Mouse (Mus musculus): ENCODE results near the gene B9d1. TPM values are rescaled to one million over a fixed set of nuclear protein-coding genes. Genes with fewer than 3 reads are reported as not detected.

The B9d1 gene
- polyA plus RNA-seq, 1 experiment from 2014 or later: 32.9 TPM

- no peaks in the 10 kb centered on the region for H3K9me3 ChIP-seq (replicated peaks; ENCODE audit: low read length)
- TF ChIP-seq CTCF (IDR thresholded peaks at IDR 0.05; ENCODE audit: low read depth): no peak
- no peak overlapping the region for H3K4me2 ChIP-seq (ENCODE audit: low read length)
- H3K9ac ChIP-seq (ENCODE audit: low read depth, low read length): no peak overlapping the region
- WGBS: 81% methylated on average over 2 of the region's 2 CpGs
- no peak for DNase-seq (ENCODE audit: low spot score)
- no peak for ATAC-seq (replicated peaks; ENCODE audit: low FRiP score, low read depth)
- no peak overlapping the region for H3K4me3 ChIP-seq (replicated peaks; ENCODE audit: low read depth, low read length)
- 0 out of 2 replicates have a peak, but pooled peaks cover 13% of the 10 kb centered on the region for H3K36me3 ChIP-seq (ENCODE audit: insufficient read depth, low read length)
- H3K27me3 ChIP-seq (ENCODE audit: insufficient read depth, low read length): no peaks in the 10 kb centered on the region
- no peak overlapping the region for H3K27ac ChIP-seq
- no peaks in the 10 kb centered on the region for H3K4me1 ChIP-seq (replicated peaks; ENCODE audit: insufficient read depth, low read length)
Measured at GRCm38 (mm10) chr11:61545586-61545985, 40.6 kb downstream of the B9d1 start.

GRCm38 (mm10) chr11:61546452-61546851 is 41.5 kb downstream of the B9d1 start:
- no peak for TF ChIP-seq CTCF (IDR thresholded peaks at IDR 0.05; ENCODE audit: low read depth)
- Histone ChIP-seq H3K36me3 (ENCODE audit: insufficient read depth, low read length) (0 out of 2 replicates have a peak, but pooled peaks cover 13% of the 10 kb centered on the region), H3K4me2 (ENCODE audit: low read length) (no peak overlapping the region), H3K9ac (ENCODE audit: low read depth, low read length) (no peak overlapping the region), H3K4me1 (replicated peaks; ENCODE audit: insufficient read depth, low read length) (no peaks in the 10 kb centered on the region), H3K27me3 (ENCODE audit: insufficient read depth, low read length) (no peaks in the 10 kb centered on the region), H3K27ac (no peak overlapping the region), H3K9me3 (replicated peaks; ENCODE audit: low read length) (no peaks in the 10 kb centered on the region), H3K4me3 (replicated peaks; ENCODE audit: low read depth, low read length) (no peak overlapping the region)
- WGBS: 75% methylated on average over 10 of the region's 10 CpGs
- DNase-seq (ENCODE audit: low spot score): no peak
- ATAC-seq (replicated peaks; ENCODE audit: low FRiP score, low read depth): no peak

GRCm38 (mm10) chr11:61547710-61548109 is 42.8 kb downstream of the B9d1 start:
- no peaks in the 10 kb centered on the region for H3K27me3 ChIP-seq (ENCODE audit: insufficient read depth, low read length)
- no peak overlapping the region for H3K27ac ChIP-seq
- no peak overlapping the region for H3K4me2 ChIP-seq (ENCODE audit: low read length)
- DNase-seq (ENCODE audit: low spot score): no peak
- 86% methylated on average over 4 of the region's 4 CpGs for WGBS
- TF ChIP-seq CTCF (IDR thresholded peaks at IDR 0.05; ENCODE audit: low read depth): no peak
- no peak for ATAC-seq (replicated peaks; ENCODE audit: low FRiP score, low read depth)
- no peaks in the 10 kb centered on the region for H3K4me1 ChIP-seq (replicated peaks; ENCODE audit: insufficient read depth, low read length)
- no peaks in the 10 kb centered on the region for H3K9me3 ChIP-seq (replicated peaks; ENCODE audit: low read length)
- no peak overlapping the region for H3K9ac ChIP-seq (ENCODE audit: low read depth, low read length)
- 0 out of 2 replicates have a peak, but pooled peaks cover 13% of the 10 kb centered on the region for H3K36me3 ChIP-seq (ENCODE audit: insufficient read depth, low read length)
- no peak overlapping the region for H3K4me3 ChIP-seq (replicated peaks; ENCODE audit: low read depth, low read length)

GRCm38 (mm10) chr11:61550631-61551030 is 45.7 kb downstream of the B9d1 start:
- H3K27me3 ChIP-seq (ENCODE audit: insufficient read depth, low read length): no peaks in the 10 kb centered on the region
- 0 out of 2 replicates have a peak, but pooled peaks cover 8% of the 10 kb centered on the region for H3K36me3 ChIP-seq (ENCODE audit: insufficient read depth, low read length)
- no peak for TF ChIP-seq CTCF (IDR thresholded peaks at IDR 0.05; ENCODE audit: low read depth)
- no peak overlapping the region for H3K9ac ChIP-seq (ENCODE audit: low read depth, low read length)
- ATAC-seq (replicated peaks; ENCODE audit: low FRiP score, low read depth) (no peak), DNase-seq (ENCODE audit: low spot score) (no peak)
- no peaks in the 10 kb centered on the region for H3K4me1 ChIP-seq (replicated peaks; ENCODE audit: insufficient read depth, low read length)
- no peaks in the 10 kb centered on the region for H3K9me3 ChIP-seq (replicated peaks; ENCODE audit: low read length)
- H3K27ac ChIP-seq: no peak overlapping the region
- H3K4me3 ChIP-seq (replicated peaks; ENCODE audit: low read depth, low read length): no peak overlapping the region
- no peak overlapping the region for H3K4me2 ChIP-seq (ENCODE audit: low read length)

GRCm38 (mm10) chr11:61553015-61553754 is 48.2 kb downstream of the B9d1 start:
- no peak overlapping the region for H3K4me2 ChIP-seq (ENCODE audit: low read length)
- no peak for TF ChIP-seq CTCF (IDR thresholded peaks at IDR 0.05; ENCODE audit: low read depth)
- no peaks in the 10 kb centered on the region for H3K27me3 ChIP-seq (ENCODE audit: insufficient read depth, low read length)
- no peak overlapping the region for H3K27ac ChIP-seq
- H3K9me3 ChIP-seq (replicated peaks; ENCODE audit: low read length): no peaks in the 10 kb centered on the region
- DNase-seq (ENCODE audit: low spot score) (no peak), ATAC-seq (replicated peaks; ENCODE audit: low FRiP score, low read depth) (no peak)
- H3K4me3 ChIP-seq (replicated peaks; ENCODE audit: low read depth, low read length): no peak overlapping the region
- H3K36me3 ChIP-seq (ENCODE audit: insufficient read depth, low read length): no peaks in the 10 kb centered on the region
- 82% methylated on average over 3 of the region's 3 CpGs for WGBS
- no peak overlapping the region for H3K9ac ChIP-seq (ENCODE audit: low read depth, low read length)
- H3K4me1 ChIP-seq (replicated peaks; ENCODE audit: insufficient read depth, low read length): no peaks in the 10 kb centered on the region

- Histone ChIP-seq H3K9me3 (replicated peaks; ENCODE audit: low read length) (no peaks in the 10 kb centered on the region), H3K27ac (no peak overlapping the region), H3K4me3 (replicated peaks; ENCODE audit: low read depth, low read length) (no peak overlapping the region), H3K27me3 (ENCODE audit: insufficient read depth, low read length) (no peaks in the 10 kb centered on the region), H3K4me2 (ENCODE audit: low read length) (no peak overlapping the region), H3K4me1 (replicated peaks; ENCODE audit: insufficient read depth, low read length) (no peaks in the 10 kb centered on the region; the same call in 1 of the 2 replicates), H3K36me3 (ENCODE audit: insufficient read depth, low read length) (no peaks in the 10 kb centered on the region), H3K9ac (ENCODE audit: low read depth, low read length) (no peak overlapping the region)
- DNase-seq (ENCODE audit: low spot score) (no peak), ATAC-seq (replicated peaks; ENCODE audit: low FRiP score, low read depth) (no peak)
- no peak for TF ChIP-seq CTCF (IDR thresholded peaks at IDR 0.05; ENCODE audit: low read depth)
- 50% methylated on average over 5 of the region's 5 CpGs for WGBS
Measured at GRCm38 (mm10) chr11:61559572-61559971, 54.6 kb downstream of the B9d1 start.

Data from kidney, postnatal 0 days (tissue).